Mouse (Mus musculus) liver, embryonic 14.5 days (tissue): ENCODE measurements at regions not wholly inside any gene's neighbourhood (a gene's known extent, or its start where the extent isn't known, plus 50 kb on each side); places are given as distances from the start of the nearest gene placed in this dataset.

ENCODE experiments used
- CTCF ChIP-seq: IDR thresholded peaks from 2 replicates; pipeline ENCODE4 v1.5.1; 2016; ENCODE audit warnings: antibody characterized with exemption, low read depth, control low read depth
- EP300 ChIP-seq: IDR thresholded peaks from 2 replicates; pipeline ENCODE4 v1.6.1; 2016; ENCODE audit warnings: antibody characterized with exemption, low read depth

- no peak for TF ChIP-seq CTCF
- TF ChIP-seq EP300 = no peak
These were observed 146.6 kb downstream of the Dad1 start for GRCm38 (mm10) chr14:54107204-54107796.
